In genomic region chr9:18467350-18467749, GRCm38 (mm10) we compare ENCODE assay signal across 20 mouse cellular contexts. TPM values are rescaled to one million over a fixed set of nuclear protein-coding genes. Genes with fewer than 3 reads are reported as not detected.
"Had no signal": no experiment of that assay in that cellular context is flagged by ENCODE, and none has a peak within 500 bp of the region (broad histone marks: within the 10 kb centered on the region; RNA-seq: fewer than 3 reads in every experiment).

No protein-coding gene starts in this region.

- H3K36me3 ChIP-seq: liver, embryonic 15.5 days; lung, embryonic 15.5 days had no signal

- ATAC-seq: liver, postnatal 0 days; lung, postnatal 0 days; midbrain, embryonic 16.5 days had no signal

- H3K9ac ChIP-seq: liver, embryonic 15.5 days; liver, postnatal 0 days; lung, embryonic 15.5 days; neural tube, embryonic 12.5 days; stomach, embryonic 15.5 days had no signal

- H3K4me3 ChIP-seq: liver, embryonic 15.5 days; lung, embryonic 15.5 days; megakaryocyte, embryonic 14.5 days; neural tube, embryonic 12.5 days; stomach, embryonic 15.5 days had no signal

- H3K27ac ChIP-seq: liver, embryonic 15.5 days; lung, embryonic 15.5 days; macrophage; neural tube, embryonic 12.5 days; stomach, embryonic 15.5 days; stomach, postnatal 0 days had no signal

- DNase-seq: liver, postnatal 0 days; lung, adult 2 months; lung, postnatal 14 days; right cerebral cortex, postnatal 14 days; thymus, adult 2 months; thymus, postnatal 25 days; thymus, postnatal 4 days had no signal

- H3K9me3 ChIP-seq: liver, embryonic 15.5 days; lung, embryonic 15.5 days; neural tube, embryonic 12.5 days; stomach, embryonic 15.5 days had no signal

- H3K27me3 ChIP-seq: liver, embryonic 15.5 days; lung, embryonic 15.5 days; megakaryocyte, embryonic 14.5 days; neural tube, embryonic 12.5 days; stomach, embryonic 15.5 days had no signal

- H3K4me2 ChIP-seq: liver, embryonic 15.5 days; lung, embryonic 15.5 days; neural tube, embryonic 12.5 days; stomach, embryonic 15.5 days had no signal

- H3K4me1 ChIP-seq: liver, embryonic 15.5 days; lung, embryonic 15.5 days; megakaryocyte, embryonic 14.5 days; neural tube, embryonic 12.5 days; stomach, embryonic 15.5 days had no signal

RNA-seq across cellular contexts. Expression of gene Mbd3l1, which starts 10.8 kb away (rescaled TPM):
- polyA plus RNA-seq: liver, embryonic 15.5 days; liver, postnatal 0 days; lung, adult 2 months; lung, embryonic 15.5 days; lung, postnatal 0 days; macrophage; midbrain, embryonic 16.5 days; neural tube, embryonic 12.5 days; neural tube, embryonic 14.5 days; spleen, adult 2 months; stomach, embryonic 15.5 days; stomach, postnatal 0 days; thymus, adult 2 months; urinary bladder, adult 2 months had no signal

RNA-seq across cellular contexts. Expression of gene Mbd3l2, which starts 36.9 kb away (rescaled TPM):
- polyA plus RNA-seq: liver, embryonic 15.5 days; liver, postnatal 0 days; lung, adult 2 months; lung, embryonic 15.5 days; lung, postnatal 0 days; macrophage; neural tube, embryonic 12.5 days; spleen, adult 2 months; stomach, embryonic 15.5 days; stomach, postnatal 0 days; testis, adult 2 months; thymus, adult 2 months; urinary bladder, adult 2 months had no signal
